Mouse (Mus musculus) midbrain, embryonic 16.5 days (tissue): Measurements from ENCODE around the gene Mapkapk5. TPM values are rescaled to one million over a fixed set of nuclear protein-coding genes. Genes with fewer than 3 reads are reported as not detected.

Experiments used
- ATAC-seq: fragments of 200-750 bp; cut with Nextera tagmentation; 2 replicates; pipeline ENCODE4 v1.8.0; 2017; ENCODE audit warnings: moderate TSS enrichment
- H3K27ac ChIP-seq: fragments of 300-500 bp; sonication (generic); 2 replicates; pipeline ENCODE4 v1.5.1; 2014; ENCODE audit warnings: mild to moderate bottlenecking, low read length, mixed read lengths
- H3K27me3 ChIP-seq: fragments of 300-500 bp; sonication (generic); 2 replicates; pipeline ENCODE4 v1.6.1; 2014; ENCODE audit warnings: low read depth, low read length, mixed read lengths; ENCODE audit not compliant: control insufficient read depth, insufficient read depth
- H3K36me3 ChIP-seq: fragments of 300-500 bp; sonication (generic); 2 replicates; pipeline ENCODE4 v1.6.1; 2014; ENCODE audit warnings: mild to moderate bottlenecking, low read length, moderate library complexity, mixed read lengths; ENCODE audit not compliant: control insufficient read depth, insufficient read depth
- H3K4me1 ChIP-seq: fragments of 300-500 bp; sonication (generic); 2 replicates; pipeline ENCODE4 v1.6.1; 2014; ENCODE audit warnings: mild to moderate bottlenecking, low read length, mixed read lengths; ENCODE audit not compliant: control insufficient read depth, insufficient read depth
- H3K4me2 ChIP-seq: fragments of 300-500 bp; sonication (generic); 2 replicates; pipeline ENCODE4 v1.6.1; 2014; ENCODE audit warnings: mild to moderate bottlenecking, low read length, mixed read lengths
- H3K4me3 ChIP-seq: fragments of 300-500 bp; sonication (generic); 2 replicates; pipeline ENCODE4 v1.5.1; 2014; ENCODE audit warnings: low read depth, mild to moderate bottlenecking, low read length, moderate library complexity, mixed read lengths
- H3K9ac ChIP-seq: fragments of 300-500 bp; sonication (generic); 2 replicates; pipeline ENCODE4 v1.6.1; 2014; ENCODE audit warnings: low read depth, low read length, mixed read lengths
- H3K9me3 ChIP-seq: fragments of 300-500 bp; sonication (generic); replicated peaks from 2 replicates; pipeline ENCODE4 v1.6.1; 2014; ENCODE audit warnings: mild to moderate bottlenecking, low read length, mixed read lengths; ENCODE audit not compliant: control insufficient read depth, poor library complexity, severe bottlenecking
- WGBS: fragments of 180-500 bp; shearing (Covaris S2); extraction: QIAGEN DNeasy Blood & Tissue Kit; methylation state at CpG from one replicate; pipeline ENCODE4 v1.1.7; 2014; 5-methylcytosine and 5-hydroxymethylcytosine counted together
- polyA plus RNA-seq: library from polyadenylated mRNA; unstranded; fragments of >200 nt; fragmentation: Nextera tagmentation; extraction: Ambion mirVana; gene quantifications from 2 replicates; pipeline ENCODE4 v1.2.1, GENCODE M21; 2015

Gene Mapkapk5
- 58.8 and 64.1 TPM in 2 replicates for polyA plus RNA-seq

GRCm38 (mm10) chr5:121545793-121546529, at the start of gene Mapkapk5:
Gene Mapkapk5 (minus strand): TSS chr5:121545905.
- H3K9me3 ChIP-seq = 0 out of 2 replicates have a peak, but pooled peaks cover 3% of the 10 kb centered on the region
- H3K4me1 ChIP-seq = peaks cover 32% of the 10 kb centered on the region
- peak within 1 kb of the TSS; percentile 93 for H3K4me2 ChIP-seq
- H3K27me3 ChIP-seq = no peaks in the 10 kb centered on the region
- peak within 1 kb of the TSS; percentile 92 for H3K9ac ChIP-seq
- no peaks in the 10 kb centered on the region for H3K36me3 ChIP-seq
- peak within 1 kb of the TSS; percentile 98 for H3K27ac ChIP-seq
- ATAC-seq = peak; percentile 91
- WGBS = 2% methylated on average over 52 of the region's 55 CpGs
- peak within 1 kb of the TSS; percentile 83 for H3K4me3 ChIP-seq

- Histone ChIP-seq H3K27ac (no peak overlapping the region), H3K9ac (no peak overlapping the region), H3K27me3 (no peaks in the 10 kb centered on the region), H3K4me2 (peak overlapping the region; percentile 90; the same call in 1 of the 2 replicates), H3K9me3 (no peaks in the 10 kb centered on the region), H3K4me3 (no peak overlapping the region), H3K4me1 (peaks cover 16% of the 10 kb centered on the region), H3K36me3 (no peaks in the 10 kb centered on the region)
- 88% methylated on average over 6 of the region's 6 CpGs for WGBS
- ATAC-seq = no peak
These were observed 49.1 kb upstream of the Mapkapk5 start for GRCm38 (mm10) chr5:121594714-121595313.

GRCm38 (mm10) chr5:121593451-121594401, 48.0 kb upstream of the Mapkapk5 start, which contains the start of gene Aldh2:
Gene Aldh2 (minus strand): TSS chr5:121593824.
- no peaks in the 10 kb centered on the region for H3K27me3 ChIP-seq
- H3K27ac ChIP-seq = peak within 1 kb of the TSS; percentile 74
- no peaks in the 10 kb centered on the region for H3K36me3 ChIP-seq
- H3K4me1 ChIP-seq = peaks cover 16% of the 10 kb centered on the region
- H3K9me3 ChIP-seq = no peaks in the 10 kb centered on the region
- ATAC-seq = peak; percentile 88
- peak within 1 kb of the TSS; percentile 71 for H3K4me3 ChIP-seq
- H3K4me2 ChIP-seq = peak within 1 kb of the TSS; percentile 90
- whole genome bisulfite sequencing = 2% methylated on average over 47 of the region's 47 CpGs
- H3K9ac ChIP-seq = peak within 1 kb of the TSS; percentile 78

- 3% methylated on average over 33 of the region's 33 CpGs for WGBS
- no peaks in the 10 kb centered on the region for H3K9me3 ChIP-seq
- H3K4me2 ChIP-seq = peak overlapping the region; percentile 90
- peak overlapping the region; percentile 78 for H3K9ac ChIP-seq
- H3K27me3 ChIP-seq = no peaks in the 10 kb centered on the region
- peak overlapping the region; percentile 74; the same call in 1 of the 2 replicates for H3K27ac ChIP-seq
- H3K36me3 ChIP-seq = no peaks in the 10 kb centered on the region
- peaks cover 16% of the 10 kb centered on the region for H3K4me1 ChIP-seq
- ATAC-seq = peak; percentile 69
- peak overlapping the region; percentile 71 for H3K4me3 ChIP-seq
These were observed 47.2 kb upstream of the Mapkapk5 start for GRCm38 (mm10) chr5:121592816-121593407.

GRCm38 (mm10) chr5:121592064-121592815, 46.5 kb upstream of the Mapkapk5 start:
- H3K9me3 ChIP-seq = no peaks in the 10 kb centered on the region
- no peaks in the 10 kb centered on the region for H3K27me3 ChIP-seq
- H3K36me3 ChIP-seq = no peaks in the 10 kb centered on the region
- WGBS = 66% methylated on average over 11 of the region's 11 CpGs
- H3K4me1 ChIP-seq = peaks cover 16% of the 10 kb centered on the region
- H3K4me2 ChIP-seq = peak overlapping the region; percentile 90
- H3K4me3 ChIP-seq = peak overlapping the region; percentile 71
- H3K27ac ChIP-seq = no peak overlapping the region
- no peak for ATAC-seq
- 0 out of 2 replicates have a peak overlapping the region, but pooled peaks have one; percentile 30 for H3K9ac ChIP-seq

GRCm38 (mm10) chr5:121591417-121592063, 45.8 kb upstream of the Mapkapk5 start:
- 74% methylated on average over 11 of the region's 11 CpGs for WGBS
- no peak overlapping the region; the same call in 1 of the 2 replicates for H3K4me2 ChIP-seq
- no peak overlapping the region for H3K27ac ChIP-seq
- H3K4me1 ChIP-seq = peaks cover 16% of the 10 kb centered on the region
- ATAC-seq = no peak
- no peak overlapping the region for H3K4me3 ChIP-seq
- H3K36me3 ChIP-seq = no peaks in the 10 kb centered on the region
- no peaks in the 10 kb centered on the region for H3K27me3 ChIP-seq
- H3K9me3 ChIP-seq = no peaks in the 10 kb centered on the region
- 0 out of 2 replicates have a peak overlapping the region, but pooled peaks have one; percentile 30 for H3K9ac ChIP-seq

GRCm38 (mm10) chr5:121589928-121590327, 44.2 kb upstream of the Mapkapk5 start:
- H3K4me1 ChIP-seq = peaks cover 16% of the 10 kb centered on the region
- no peaks in the 10 kb centered on the region for H3K27me3 ChIP-seq
- H3K4me2 ChIP-seq = no peak overlapping the region
- no peak overlapping the region for H3K9ac ChIP-seq
- H3K27ac ChIP-seq = no peak overlapping the region
- ATAC-seq = no peak
- WGBS = 88% methylated on average over 6 of the region's 6 CpGs
- no peak overlapping the region for H3K4me3 ChIP-seq
- no peaks in the 10 kb centered on the region for H3K9me3 ChIP-seq
- H3K36me3 ChIP-seq = no peaks in the 10 kb centered on the region
